Mouse (Mus musculus): ENCODE measurements around the gene Zfyve1.
A peak's percentile ranks its signal among the peaks of the same experiment; 100 is the strongest.
"Not testable (repeated sequence)": the region's sequence is repeated elsewhere in the genome, so short reads cannot be mapped to it uniquely, and the experiment has no call there.

The Zfyve1 gene

GRCm38 (mm10) chr12:83597025-83597501, at the start of gene Zfyve1:
Gene Zfyve1, minus strand, starts transcription at chr12:83597222.
- DNase-seq (ENCODE audit: inconsistent ontology term), result peak; percentile 99

GRCm38 (mm10) chr12:83643116-83643515, 46.1 kb upstream of the Zfyve1 start:
- no peak for DNase-seq (ENCODE audit: inconsistent ontology term)

DNA sequence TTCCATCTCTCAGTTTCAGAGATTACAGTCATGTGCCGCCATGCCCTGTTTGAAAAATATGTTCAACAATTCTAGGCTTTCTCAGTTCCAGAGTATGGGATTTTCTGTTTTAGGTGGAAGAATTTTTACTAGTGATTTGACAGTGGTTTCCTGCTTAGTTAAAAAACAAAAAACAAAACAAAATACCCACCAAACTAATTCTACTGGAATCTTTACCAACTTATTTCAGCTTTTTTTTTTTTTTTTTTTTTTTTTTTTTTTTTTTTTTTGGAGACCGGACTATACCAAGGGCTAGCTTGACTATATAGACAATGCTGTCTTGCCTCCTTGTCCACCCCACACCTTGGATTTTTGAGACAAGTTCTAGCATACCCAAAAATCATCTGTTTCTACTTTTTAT, 44.2 kb upstream of the Zfyve1 start:
- DNase-seq (ENCODE audit: inconsistent ontology term), result no peak

DNA sequence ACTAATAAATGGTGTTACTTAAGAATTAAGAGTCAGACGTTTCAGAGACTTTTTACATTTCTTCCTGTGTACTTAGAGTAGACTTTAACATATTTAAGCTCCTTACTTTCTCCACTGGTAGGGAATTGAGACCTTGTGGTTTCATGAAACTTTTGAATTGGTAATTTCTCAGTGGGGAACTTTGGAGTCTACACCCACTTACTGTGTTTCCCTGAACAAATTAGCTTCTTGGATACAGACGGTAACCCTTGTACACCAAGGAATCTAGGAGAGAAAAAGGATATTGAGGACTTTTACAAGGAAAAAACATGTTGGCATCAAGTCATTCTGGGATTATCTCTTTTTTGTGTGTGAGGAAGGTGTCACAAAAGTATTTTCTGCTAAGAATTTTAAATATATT, 36.8 kb upstream of the Zfyve1 start:
- DNase-seq (ENCODE audit: inconsistent ontology term), result peak; percentile 27

GRCm38 (mm10) chr12:83632680-83633025, 35.6 kb upstream of the Zfyve1 start:
- DNase-seq (ENCODE audit: inconsistent ontology term), result peak; percentile 69

DNA sequence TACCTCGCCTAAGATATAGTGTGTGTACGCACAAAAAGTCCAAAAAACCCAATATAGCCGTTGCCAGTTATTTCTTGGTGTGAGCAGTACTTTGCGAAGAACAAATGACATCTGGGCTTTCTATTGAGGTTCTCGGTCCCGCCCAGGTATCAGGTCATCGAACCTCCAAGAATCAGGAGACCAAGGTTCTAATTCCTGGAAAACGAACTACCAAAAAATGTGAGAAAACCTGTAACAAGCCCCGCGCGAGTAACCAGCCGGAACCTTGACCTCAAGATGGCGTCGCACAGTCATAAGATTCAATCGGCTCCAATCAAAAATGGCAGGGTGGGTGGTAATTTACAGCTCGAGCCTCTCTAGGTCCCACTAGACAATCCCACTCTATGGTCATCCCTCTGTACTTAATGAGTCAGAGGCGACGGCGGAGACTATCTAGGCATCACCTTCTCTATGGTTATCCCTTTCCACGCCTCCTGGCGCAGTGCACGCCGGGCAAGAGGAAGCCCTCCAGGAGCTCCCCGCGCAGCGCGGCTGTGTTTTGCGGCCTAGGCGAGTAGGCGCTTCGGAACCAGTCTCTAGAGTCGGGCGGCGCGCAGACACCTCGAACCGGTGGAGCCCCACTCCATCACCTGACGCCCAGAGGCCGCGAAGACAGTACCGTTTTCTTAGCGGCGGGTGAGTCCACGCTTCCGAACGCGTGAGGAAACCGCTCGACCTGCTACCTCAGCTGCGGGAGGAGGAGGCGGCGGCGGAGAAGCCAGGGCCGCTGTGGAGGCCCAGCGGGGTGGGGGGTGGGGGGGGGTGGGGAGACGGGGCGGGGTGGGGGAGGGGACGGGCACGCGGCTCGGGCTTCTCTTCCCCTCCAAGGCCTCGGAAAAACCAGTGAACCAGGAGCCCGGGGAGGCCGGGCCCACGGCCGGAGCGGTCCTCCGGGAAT, 35.0 kb upstream of the Zfyve1 start:
- peak; percentile 97 for DNase-seq (ENCODE audit: inconsistent ontology term)

DNA sequence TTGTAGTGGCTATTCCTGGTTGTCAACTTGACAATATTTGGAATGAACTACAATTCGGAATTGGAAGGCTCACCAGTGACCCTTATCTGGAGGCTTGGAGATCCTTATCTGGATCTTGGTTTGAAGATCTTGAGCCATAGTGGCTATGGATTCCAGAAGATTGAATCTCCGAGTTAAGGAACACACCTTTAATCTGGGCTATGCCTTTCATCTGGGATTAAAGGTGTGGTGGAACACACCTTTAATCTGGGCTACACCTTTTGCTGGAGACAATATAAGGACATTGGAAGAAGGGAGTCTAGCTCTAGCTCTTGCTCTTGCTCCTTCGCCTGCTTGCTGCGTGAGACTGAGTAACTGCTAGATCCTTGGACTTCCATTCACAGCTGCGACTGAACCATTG, 33.9 kb upstream of the Zfyve1 start, which contains the start of gene Rbm25:
Gene Rbm25, plus strand, starts transcription at position 301 of the 400 bp plus-strand sequence.
- DNase-seq (ENCODE audit: inconsistent ontology term), result not testable (repeated sequence)

DNA sequence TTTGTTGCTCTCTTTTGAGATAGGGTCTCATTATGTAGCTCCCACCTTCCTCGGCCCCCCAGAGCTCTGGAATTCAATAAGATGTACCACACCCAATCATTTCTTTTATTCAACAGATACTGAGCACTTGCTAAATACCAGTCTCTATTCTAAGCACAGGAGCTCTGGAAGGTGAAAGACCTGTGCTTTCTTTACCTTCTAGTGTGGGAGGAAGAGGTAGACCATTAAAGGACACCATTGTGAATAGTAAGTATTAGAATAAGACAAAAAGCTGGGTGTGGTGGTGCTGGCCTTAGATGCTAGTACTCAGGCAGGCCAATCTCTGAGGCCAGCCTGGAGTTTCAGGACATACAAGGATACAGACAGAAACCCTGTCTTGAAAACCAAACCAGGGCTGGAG, 27.3 kb upstream of the Zfyve1 start:
- no peak for DNase-seq (ENCODE audit: inconsistent ontology term)

DNA sequence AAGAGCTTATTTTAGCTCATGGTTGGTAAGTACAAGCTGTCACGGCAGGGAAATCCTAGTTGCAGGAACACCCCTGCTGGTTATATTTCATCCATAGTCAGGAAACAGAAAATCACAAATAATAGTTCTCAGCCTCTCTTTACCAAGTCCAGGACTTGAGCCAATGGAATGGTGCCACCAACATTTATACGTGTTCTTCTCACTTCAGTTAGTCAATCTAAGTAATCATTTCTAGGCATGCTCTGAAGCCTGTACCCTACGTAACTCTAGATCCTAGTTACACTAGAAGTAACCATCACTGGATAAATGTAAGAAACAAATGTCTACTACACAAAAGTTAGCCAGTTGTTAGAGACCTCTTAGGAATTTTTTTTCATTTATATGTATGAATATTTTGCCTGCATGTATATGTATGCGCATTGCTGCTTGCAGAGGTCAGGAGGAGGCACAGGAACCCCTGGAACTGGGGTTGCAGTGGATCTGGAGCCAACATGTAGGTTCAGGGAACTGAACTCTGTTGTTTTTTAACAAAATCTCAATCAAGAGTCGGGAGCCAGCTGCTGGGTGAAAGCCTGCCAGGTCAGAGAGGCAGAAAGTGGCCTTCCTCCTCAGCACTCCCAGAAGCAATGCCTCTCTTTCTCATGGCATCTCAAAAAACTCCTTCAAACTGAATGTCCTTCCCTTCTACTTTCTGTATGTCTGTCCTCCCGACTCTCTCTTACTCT, 25.2 kb upstream of the Zfyve1 start:
- no peak for DNase-seq (ENCODE audit: inconsistent ontology term)

- not testable (repeated sequence) for DNase-seq (ENCODE audit: inconsistent ontology term)
Observed at GRCm38 (mm10) chr12:83620694-83621093, 23.7 kb upstream of the Zfyve1 start.

DNA sequence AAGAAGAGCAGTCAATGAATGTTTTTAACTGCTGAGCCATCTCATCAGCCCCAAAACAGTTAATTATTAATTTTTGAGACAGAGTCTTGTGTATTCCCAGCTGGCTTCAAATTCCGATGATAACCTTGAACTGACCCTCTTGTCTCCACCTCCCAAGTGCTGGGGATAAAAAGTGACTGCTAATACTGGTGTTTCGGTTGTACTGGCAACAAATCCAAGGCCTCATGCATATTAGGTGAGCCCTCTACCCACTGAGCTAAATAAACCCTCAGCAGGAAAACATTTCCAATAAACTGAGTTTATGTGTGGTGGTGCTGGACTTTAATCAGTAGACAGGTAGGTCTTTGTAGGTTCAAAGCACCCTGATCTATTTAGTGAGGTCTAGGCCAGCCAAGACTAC, 22.0 kb upstream of the Zfyve1 start:
- no peak for DNase-seq (ENCODE audit: inconsistent ontology term)

- DNase-seq (ENCODE audit: inconsistent ontology term), result no peak
Observed at GRCm38 (mm10) chr12:83617261-83617660, 20.2 kb upstream of the Zfyve1 start.

DNA sequence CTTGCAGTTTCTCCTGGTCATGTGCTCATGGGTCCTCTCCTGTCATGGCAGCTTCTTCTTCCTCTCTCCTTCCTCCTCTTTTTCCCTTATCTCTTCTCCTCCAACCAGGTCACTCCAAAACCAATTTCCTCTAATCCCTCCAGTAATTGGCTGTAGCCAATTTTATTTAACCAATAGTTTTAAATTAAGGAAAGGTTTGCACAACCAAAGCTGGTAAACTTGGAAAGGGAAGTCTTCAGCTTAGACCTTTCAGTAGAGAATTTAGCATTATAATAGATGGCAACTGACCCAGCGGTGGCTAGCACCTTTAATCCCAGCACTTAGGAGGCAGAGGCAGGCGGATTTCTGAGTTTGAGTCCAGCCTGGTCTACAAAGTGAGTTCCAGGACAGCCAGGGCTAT, 9.4 kb upstream of the Zfyve1 start:
- DNase-seq (ENCODE audit: inconsistent ontology term), result not testable (repeated sequence)

GRCm38 (mm10) chr12:83602285-83602684, 5.3 kb upstream of the Zfyve1 start:
- DNase-seq (ENCODE audit: inconsistent ontology term), result no peak

GRCm38 (mm10) chr12:83597881-83598280, 859 bp upstream of the Zfyve1 start:
- DNase-seq (ENCODE audit: inconsistent ontology term), result no peak

- DNase-seq (ENCODE audit: inconsistent ontology term), result peak; percentile 54
Observed at GRCm38 (mm10) chr12:83596191-83596954, 649 bp downstream of the Zfyve1 start.

- no peak for DNase-seq (ENCODE audit: inconsistent ontology term)
Observed at GRCm38 (mm10) chr12:83594454-83595040, 2.5 kb downstream of the Zfyve1 start.

- peak; percentile 83 for DNase-seq (ENCODE audit: inconsistent ontology term)
Observed at GRCm38 (mm10) chr12:83591754-83592501, 5.1 kb downstream of the Zfyve1 start.

DNA sequence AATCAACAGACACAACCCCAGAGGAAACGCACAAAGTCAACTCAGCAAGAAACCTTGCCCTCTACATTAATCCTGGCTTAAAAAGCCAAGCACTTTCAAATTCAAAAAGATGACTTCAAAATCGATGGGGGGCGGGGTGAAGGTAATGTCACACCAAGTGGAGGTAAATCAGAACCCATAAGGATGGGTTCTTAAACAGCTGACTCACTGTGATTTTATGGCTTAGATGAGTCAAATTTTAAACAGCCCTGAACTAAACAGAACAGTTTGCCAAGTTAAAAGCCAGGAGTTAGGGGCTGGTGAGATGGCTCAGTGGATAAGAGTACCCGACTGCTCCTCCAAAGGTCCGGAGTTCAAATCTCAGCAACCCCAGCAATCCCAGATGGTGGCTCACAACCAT, 10.4 kb downstream of the Zfyve1 start:
- no peak for DNase-seq (ENCODE audit: inconsistent ontology term)

DNA sequence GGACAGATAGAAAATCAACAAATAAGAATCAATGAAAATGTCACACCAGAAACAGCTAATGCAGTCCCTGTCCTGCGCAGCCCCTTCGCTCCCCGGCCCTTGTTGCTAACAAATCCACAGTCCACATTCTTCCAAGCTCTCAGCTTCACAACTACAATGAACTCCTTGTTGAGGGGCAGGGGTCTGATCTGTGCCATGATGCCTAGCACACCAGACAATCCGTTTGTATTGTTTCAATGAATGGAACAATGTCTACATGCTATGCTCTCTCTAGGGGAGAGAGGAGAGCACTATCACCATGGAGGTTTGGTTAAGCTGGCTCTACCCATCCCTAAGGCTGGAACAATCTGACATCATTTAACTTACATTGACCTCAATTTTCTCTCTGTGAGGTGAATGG, 14.3 kb downstream of the Zfyve1 start:
- peak; percentile 36 for DNase-seq (ENCODE audit: inconsistent ontology term)

GRCm38 (mm10) chr12:83582106-83582505, 14.9 kb downstream of the Zfyve1 start:
- peak; percentile 41 for DNase-seq (ENCODE audit: inconsistent ontology term)
